Mouse (Mus musculus): Measurements from ENCODE around the gene Dytn. TPM values are rescaled to one million over a fixed set of nuclear protein-coding genes. Genes with fewer than 3 reads are reported as not detected.
"Not testable (repeated sequence)": the region's sequence is repeated elsewhere in the genome, so short reads cannot be mapped to it uniquely, and the experiment has no call there.

The Dytn gene
- total RNA-seq (2021), result not detected in 2 replicates
- long read RNA-seq, experiment 1, result 0 reads
- long read RNA-seq, experiment 2, result 0 reads

DNA sequence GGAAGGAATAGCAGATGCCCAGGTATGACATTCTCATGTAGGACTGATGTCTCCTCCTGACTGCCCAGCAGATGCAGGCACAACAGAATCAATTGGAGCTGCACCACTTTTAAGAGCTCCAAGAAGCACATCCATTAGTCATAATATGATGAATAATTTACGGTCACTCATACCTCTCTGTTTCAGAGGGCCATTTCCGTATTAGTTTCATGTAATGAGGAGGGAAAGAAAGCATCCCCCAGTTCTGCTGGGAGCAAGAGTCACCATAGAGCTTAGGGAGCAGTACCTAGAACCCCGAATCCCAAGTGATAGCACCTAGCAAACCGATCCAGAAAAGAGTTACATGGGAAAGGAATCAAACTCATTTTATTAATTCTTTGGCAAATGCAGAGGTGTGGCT is at the start of gene Dytn:
Gene Dytn (minus strand): TSS at position 101 of the 400 bp plus-strand sequence.
- DNase-seq, result no peak

DNA sequence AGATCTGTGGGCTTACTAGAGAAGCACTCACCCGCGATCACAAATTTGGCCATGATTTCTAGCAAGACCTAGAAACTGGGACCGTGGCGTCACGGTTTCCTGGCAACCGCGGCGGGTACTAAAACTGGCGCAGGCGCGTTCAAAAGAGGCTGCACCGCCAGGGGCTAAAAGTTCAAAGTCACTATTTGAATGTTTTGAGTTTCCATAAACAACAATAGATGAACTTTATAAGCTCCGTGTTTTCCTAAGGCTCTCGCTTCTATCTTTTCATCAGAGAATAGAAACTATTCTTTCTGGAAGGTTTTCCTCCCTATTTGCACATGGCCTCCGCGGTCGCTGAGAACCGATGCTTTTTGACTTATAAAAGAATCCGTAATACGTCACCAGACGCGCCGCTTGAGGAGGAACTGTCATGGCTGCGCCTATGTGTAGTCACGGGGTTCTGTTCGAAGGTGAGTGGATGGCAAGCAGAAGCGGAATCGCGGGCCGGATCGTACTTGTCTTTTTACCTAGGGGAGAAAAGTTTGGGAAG is 43.6 kb upstream of the Dytn start, which contains the start of the genes Mdh1b and Fastkd2:
Gene Mdh1b (minus strand): TSS at position 79 of the 532 bp plus-strand sequence.
Gene Fastkd2 (plus strand): TSS at position 375 of the 532 bp plus-strand sequence.
- DNase-seq, result peak; percentile 94

DNA sequence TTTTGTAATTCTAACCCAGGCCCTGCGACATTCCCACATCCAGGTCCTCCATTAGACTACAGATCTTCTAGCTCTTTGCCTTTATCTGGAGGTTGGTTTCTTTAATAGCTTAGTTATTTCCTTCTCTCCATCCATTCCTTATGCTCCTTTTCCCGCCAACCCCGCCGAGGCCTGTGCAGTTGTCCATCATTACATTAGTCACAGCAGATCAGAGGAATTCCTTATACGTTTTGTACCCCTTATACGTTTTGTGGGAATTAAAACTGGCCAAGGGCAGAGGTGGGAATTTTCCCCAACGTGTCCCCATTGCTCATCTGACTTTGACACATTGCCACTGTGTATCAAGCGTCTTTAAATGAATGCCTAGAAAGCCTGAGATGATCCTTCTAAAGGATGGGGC is 43.1 kb upstream of the Dytn start:
- no peak for DNase-seq

DNA sequence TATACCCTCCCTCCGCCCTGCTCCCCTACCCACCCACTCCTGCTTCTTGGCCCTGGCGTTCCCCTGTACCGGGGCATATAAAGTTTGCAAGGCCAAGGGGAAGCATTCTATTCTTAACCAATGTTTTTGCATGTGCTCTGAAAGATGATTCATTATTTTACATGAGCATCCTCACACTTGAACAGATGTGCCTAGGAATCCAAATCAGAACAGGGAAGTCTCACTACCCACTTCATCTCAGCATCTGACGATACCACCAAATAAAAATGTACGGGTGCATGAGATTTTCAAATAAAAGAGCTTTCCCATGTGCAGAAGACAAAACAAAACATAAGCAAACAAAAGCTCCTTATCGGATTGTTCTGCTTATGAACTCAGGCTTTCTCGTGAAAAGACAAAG is 33.4 kb upstream of the Dytn start:
- no peak for DNase-seq

DNA sequence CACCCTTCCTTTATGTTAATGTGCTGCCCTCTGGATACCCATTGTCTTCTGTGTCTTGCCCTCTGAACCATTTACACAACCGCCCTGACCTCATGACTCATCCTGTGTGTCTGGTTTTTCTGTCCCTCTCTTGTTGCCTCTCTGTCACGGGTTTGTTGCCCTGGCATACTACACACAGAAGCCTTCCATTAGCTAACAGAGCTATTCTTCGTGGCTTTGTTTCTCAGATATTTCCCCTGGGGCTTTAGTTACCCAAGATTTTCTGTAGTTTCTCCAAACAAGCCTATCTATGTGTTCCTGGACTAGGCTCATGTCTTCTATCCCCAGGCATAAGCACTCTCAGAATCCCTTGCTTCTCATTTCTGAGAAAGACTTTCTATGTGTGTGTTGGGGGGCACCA is 22.1 kb upstream of the Dytn start:
- no peak for DNase-seq

DNA sequence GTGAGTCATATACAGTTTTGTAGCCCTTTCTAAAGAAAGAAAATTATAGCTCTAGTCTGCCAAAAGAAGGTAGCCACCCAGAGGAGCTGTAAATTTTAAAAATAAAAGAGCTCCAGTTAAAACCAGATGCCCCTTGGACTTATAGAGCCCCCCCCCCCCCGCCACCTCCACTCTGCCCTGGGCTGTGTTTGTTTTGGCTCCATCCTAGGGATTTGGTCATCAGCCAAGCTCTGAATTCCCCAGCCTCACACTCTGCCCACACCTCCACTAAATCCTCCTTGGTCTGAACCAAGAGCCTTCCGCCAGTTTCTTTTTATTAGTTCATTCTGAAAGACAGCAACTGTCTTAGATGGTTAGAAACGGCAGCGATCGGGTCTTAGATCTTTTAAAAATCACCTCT is 19.0 kb upstream of the Dytn start:
- peak; percentile 13 for DNase-seq

DNA sequence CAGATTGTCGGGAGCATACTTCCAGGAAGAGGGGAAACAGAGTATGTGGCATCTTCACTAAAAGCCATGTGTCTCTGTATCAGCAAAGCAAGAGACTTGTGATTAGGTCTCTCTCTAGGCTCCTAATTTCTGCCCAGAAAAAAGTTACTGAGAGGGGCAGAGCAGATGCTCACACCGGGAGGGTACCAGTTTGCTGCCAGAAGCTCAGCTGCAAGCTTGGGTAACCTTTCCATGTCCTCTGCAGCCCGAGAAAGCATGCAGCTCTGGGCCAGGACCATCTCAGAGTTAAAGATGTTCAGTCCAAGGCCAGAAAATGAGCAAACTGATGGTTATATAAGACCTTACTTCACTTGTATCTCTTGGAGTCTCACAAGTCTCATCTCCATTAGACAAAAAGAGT is 10.1 kb upstream of the Dytn start:
- no peak for DNase-seq

DNA sequence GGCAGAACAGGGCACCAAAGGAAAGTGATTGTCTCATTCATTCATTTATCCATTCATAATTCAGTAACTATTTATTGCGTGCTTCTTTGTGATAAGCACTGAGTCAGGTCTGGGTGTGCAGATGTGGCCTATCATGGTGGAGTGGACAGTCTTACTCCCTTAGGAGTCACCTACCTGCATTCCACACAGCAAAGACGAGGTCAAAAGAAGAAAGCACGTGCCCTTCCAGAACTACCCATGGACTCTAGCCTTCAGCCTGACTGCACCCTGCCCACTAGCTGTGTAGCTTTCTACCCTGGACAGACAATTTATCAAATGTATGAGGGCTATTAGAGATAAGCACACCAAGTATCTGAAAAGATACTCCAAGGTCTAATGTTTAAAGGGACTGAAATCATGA is 10.8 kb downstream of the Dytn start:
- DNase-seq, result no peak

DNA sequence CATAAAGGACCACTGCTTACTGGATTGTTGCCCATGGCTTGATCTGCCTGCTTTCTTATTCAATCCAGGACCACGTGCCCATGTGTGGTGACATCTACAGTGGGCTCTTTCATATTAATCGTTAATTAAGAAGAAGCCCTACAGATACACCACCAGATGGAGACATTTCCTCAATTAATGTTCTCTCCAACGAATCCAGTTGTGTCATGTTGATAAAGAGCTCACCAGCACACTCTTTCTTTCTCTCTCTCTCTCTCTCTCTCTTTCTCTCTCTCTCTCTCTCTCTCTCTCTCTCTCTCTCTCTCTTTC is 17.9 kb downstream of the Dytn start:
- DNase-seq, result peak; percentile 16

DNA sequence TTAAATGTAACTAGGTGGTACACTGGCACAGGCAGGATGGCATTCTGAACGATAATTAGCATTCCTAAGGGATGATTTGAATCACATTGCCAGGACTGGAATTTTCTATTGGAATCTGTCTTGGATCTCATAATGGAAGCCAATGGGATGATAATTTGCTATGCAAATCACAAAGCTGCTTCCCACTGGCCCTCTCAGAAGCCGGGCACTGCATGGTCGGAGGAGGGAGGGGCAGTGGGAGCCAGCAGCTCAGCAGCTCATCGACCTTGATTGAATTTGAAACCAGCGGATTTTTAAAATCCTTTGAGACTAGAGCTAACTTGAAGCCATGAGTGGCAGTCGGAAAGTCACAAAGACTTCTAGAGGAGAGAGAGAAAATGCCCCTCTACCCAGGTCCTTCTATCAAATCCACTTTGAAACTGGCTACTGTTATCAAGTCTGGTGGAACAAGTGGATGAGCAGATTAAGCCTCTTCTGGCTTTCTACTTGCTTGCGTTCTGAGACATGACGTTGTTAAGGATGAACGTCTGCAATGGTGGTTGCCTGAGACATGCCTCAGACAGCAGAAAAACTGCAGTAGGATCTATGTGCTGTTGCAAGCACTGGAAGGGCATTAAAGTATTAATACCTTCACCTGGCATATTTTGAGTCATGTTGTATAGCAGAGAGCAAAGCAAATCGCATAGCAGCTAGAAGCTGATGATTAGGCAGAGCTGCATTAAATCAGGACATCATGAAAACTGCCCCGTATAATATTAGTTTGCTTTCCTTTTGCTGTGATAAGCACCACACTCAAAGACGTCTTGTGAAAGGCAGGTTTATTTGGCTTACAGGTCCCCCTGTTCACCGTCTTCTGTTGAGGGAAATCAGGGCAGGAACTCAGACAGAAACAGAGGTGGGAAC is 18.5 kb downstream of the Dytn start:
- no peak for DNase-seq

DNA sequence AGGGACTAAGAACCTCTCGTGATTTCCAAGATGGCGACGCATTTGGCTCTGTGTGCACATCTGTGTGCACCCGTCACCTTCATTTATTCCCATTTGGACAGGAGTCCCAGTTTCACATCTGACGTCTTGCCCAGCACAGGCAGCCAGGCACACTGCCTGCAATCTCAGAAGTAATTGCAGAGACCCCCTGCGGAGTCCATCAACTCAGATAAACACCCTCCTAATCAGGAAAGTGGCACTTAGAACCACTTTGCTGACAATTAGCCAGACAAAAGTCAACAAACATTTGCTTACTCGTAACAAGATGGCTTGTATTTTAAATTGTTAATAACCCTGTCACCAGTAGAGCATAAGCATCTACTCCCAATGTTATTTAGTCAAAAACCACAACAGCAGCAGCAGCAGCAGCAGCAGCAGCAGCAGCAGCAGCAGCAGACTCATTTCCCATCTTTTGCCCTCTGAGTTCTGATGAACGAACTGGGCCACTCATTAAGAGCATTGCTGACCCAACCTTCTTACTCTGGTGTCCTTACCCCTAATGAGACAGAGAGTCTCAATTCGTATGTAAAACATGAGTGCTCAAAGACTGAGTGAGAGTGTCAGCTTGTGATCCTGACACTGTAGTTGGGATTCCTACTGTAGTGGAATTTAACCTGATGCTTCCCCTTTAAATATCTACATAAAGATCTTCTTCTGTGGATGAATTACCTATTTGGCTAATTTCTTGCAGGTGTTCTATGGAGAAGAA is 19.4 kb downstream of the Dytn start:
- no peak for DNase-seq

DNA sequence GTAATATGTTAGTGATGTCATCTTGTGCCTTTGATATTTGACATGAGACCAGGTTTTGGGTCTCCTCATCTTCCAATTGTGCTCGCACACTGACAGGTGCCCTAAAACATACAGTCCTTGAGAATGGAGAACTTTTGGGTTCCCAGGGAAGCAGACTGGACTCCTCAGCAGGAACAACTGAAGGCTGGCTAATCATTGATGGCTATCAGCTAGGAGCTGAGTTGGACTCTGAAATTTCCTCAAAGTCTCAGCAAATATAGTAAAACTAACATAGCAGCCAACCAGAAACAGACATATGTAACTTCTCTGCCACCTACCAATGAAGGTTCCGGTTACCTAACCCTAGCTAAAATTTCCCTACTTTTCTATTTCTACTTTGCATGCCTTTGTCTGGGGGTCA is 20.6 kb downstream of the Dytn start:
- DNase-seq, result no peak

DNA sequence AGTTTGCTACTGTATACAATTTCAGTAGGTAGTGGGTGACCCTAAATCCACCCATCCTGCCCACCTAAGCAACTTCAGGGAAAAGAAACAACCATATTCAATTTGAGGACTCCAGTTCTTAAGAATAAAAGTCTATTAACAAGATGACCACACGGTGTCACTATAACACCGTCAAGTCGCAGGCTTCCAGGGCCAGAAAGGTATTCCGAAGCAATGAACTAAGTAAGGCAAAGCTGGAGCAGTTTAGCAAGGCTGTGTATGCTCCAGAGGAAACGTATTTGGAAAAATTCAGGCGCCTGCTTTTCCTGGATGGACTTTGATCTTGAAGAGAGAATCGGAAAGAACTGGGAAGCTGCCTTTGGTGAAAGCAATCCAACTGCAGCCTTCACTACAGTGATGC is 27.1 kb downstream of the Dytn start:
- DNase-seq, result peak; percentile 60

DNA sequence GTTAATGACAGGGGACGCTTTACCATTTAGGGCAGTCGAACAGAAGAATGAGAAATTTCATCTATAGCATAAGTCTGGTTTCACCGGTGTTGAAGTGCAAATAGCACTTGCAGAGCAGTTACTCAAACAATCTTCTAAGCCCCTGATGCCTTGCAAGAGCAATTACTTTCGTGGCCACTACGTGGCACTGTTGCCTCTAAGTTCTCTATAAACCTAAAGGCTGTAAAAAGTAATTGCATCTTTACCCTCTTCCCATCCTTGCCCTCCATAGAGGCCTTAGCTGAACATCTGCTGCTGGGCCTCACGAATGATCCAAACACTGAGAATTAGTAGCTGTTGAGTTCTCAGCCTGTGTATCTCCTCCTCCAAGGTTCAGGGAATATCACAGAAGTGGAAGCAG is 28.7 kb downstream of the Dytn start:
- DNase-seq, result peak; percentile 68

DNA sequence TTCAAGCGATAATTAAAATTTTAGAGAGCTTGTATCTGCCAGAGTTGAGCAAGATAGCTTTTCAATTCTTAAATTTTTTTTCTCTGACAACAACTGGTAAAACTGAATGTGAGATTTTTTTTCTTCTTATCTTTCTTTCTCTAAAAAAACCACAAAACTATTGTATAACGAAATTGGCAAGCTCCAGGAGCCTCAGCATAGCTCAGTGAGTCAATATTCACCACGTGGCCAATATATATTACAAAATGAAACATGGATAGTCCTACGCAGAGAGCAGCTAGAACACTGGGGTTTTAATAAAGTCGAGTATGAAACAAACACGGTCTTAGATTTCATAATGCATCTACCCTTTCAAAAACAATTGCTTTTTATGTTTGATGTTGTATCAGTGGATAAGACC is 46.8 kb downstream of the Dytn start:
- DNase-seq, result no peak

DNA sequence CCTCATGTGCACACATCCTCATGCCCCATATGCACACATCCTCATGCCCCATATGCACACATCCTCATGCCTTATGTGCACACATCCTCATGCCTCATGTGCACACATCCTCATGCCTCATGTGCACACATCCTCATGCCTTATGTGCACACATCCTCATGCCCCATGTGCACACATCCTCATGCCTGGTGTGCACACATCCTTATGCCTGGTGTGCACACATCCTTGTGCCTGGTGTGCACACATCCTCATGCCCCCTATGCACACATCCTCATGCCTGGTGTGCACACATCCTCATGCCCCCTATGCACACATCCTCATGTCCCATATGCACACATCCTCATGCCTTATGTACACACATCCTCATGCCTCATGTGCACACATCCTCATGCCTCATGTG is 56.3 kb downstream of the Dytn start:
- DNase-seq, result not testable (repeated sequence)

DNA sequence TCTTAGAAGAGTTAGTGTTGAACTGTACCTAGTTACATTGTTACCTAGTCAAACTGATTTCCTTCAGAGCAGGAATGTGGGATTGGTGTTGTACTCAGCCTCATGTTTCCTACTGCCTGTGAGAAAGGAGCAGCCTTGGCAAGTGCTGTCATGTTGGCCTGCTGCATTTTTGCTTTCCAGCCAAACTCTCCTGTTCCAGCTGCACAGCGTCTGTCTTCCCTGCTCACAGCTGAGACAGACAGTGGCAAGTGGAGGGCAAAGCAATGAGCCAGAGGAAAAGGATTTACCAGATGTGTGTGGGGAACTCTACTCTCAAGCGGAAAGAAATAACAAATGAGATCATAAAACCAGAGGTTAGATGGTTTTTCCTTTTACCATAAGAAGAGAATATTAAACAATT is 58.5 kb downstream of the Dytn start:
- DNase-seq, result no peak

DNA sequence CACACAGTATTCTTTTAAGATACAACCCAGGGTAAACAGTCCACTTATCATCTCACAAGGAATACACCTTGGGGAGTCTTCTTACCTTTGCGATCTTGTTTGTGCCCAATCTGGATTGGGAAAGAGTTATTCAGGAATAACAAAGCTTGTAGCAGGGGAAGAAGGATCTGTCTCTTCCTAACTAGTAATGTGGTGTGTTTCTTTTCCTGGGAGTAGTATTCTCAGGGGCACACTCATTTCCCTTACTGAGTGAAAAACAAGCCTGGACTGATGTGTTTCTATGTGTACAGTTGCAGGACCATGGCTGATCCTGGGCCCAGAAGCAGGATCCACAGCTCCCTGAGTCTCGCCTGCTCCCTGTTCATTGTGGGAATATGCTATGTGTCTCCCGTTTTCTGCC is 71.1 kb downstream of the Dytn start, which contains the start of gene Gm39653:
Gene Gm39653 (plus strand): TSS at position 301 of the 400 bp plus-strand sequence.
- DNase-seq, result no peak

DNA sequence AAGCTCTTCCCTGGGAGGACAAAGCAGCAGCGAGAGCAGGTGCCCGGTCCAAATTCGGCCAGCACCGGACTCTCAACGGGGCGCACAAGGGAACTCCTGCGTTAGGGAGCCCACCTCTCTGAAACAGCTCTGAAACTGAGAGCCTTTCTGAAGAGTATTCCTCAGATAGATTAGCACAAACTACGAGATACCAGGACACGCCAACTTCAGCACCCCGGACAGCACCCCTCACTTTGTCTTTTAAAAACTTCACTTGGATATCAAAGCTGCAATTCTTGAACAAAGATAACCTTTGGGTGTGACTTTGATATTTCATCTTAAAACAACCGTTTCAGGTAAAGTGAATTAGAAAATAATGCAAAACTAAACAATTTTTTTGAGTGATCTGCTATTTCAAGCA is 72.1 kb downstream of the Dytn start:
- peak; percentile 79 for DNase-seq

DNA sequence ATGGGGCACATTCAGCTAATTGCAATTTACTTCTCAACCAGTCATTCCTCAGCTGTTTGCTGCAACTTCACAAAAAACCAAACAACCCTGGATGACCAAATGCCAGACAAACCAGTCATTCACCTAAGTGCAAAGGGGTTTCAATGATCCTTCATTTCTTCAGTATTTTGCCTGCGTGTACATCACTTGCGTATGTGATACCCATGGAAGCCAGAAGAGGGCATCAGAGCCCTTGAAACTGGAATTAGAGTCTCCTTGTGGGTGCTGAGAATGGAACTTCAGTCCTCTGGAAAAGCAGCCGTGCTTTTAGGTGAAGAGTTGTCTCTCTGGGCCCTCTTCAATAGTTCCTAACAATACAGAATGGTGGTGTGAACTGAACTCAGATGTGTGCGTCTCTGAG is 77.1 kb downstream of the Dytn start:
- DNase-seq, result no peak

DNA sequence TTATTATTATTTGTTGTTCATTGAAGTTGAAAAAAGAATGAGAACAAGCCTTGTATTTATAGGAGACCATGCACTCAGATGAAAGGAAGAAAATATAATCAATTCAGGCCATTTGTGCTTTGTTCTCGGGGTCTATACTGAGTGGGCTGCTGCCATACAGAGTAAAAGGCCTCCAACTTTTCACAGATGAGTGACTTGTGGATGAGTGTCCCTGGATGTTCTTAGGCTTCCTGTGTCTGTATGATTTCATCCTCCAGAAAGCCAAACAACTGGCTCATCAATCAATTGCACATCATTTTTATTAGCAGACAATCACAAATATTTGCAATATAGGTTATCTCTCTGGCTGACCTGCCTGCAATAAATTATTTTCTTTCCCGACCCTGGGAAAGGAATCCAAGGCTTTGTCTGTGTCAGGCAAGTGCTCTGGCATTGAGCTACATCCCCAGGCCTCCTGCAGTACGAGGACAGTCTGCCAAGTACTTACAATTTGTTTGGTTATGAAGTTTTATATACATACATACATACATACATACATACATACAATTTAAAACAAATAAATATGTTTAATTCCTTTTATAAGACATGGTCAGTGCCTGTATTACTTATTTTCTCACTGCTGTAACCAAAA is 82.7 kb downstream of the Dytn start:
- DNase-seq, result peak; percentile 10

DNA sequence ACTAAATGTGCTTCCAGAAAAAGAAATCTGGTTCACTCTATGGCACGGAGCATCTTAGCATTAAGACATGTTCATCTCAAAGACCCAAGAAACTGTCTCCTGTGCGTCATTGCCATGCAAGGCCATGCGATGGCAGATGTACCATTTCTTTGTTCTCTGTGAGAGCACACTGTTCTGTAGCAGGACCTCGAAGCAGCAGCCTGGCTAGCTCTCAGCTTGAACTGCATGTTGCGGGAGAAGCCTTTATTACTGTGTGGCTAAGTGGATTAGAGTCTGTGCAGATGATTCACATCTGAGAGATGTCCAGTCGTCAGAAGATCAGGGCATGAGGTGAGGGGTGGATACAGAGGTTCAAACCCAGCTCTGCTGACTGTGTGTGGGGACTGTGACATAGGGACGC is 99.9 kb downstream of the Dytn start:
- DNase-seq, result no peak

DNA sequence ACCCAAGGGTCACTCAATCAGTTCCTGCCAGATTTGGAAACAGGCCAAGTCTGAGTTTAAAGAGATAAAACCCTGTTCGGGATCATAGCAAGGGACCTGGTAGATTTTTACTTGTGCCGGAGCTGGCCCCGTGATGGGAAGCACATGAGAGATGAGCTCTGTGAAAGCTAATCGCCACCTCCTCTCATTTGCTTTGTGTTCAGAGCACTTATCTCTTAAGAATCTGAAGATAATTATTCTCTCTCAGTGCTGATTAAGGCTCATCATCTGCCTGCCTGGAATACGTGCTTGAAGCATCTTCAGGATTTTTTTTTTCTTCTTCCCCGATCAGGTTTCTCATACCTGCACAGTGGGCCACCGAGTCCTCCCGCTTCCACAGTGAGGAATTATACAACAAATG is 107.6 kb downstream of the Dytn start:
- no peak for DNase-seq
